Mouse (Mus musculus): ENCODE data around the gene 1810024B03Rik. TPM values are rescaled to one million over a fixed set of nuclear protein-coding genes. Genes with fewer than 3 reads are reported as not detected.
A peak's percentile ranks its signal among the peaks of the same experiment; 100 is the strongest.

1810024B03Rik gene
- 2.9 and 3.1 TPM in 2 replicates for polyA plus RNA-seq (2016; fragmentation: Nextera tagmentation; extraction: Ambion mirVana)

DNA sequence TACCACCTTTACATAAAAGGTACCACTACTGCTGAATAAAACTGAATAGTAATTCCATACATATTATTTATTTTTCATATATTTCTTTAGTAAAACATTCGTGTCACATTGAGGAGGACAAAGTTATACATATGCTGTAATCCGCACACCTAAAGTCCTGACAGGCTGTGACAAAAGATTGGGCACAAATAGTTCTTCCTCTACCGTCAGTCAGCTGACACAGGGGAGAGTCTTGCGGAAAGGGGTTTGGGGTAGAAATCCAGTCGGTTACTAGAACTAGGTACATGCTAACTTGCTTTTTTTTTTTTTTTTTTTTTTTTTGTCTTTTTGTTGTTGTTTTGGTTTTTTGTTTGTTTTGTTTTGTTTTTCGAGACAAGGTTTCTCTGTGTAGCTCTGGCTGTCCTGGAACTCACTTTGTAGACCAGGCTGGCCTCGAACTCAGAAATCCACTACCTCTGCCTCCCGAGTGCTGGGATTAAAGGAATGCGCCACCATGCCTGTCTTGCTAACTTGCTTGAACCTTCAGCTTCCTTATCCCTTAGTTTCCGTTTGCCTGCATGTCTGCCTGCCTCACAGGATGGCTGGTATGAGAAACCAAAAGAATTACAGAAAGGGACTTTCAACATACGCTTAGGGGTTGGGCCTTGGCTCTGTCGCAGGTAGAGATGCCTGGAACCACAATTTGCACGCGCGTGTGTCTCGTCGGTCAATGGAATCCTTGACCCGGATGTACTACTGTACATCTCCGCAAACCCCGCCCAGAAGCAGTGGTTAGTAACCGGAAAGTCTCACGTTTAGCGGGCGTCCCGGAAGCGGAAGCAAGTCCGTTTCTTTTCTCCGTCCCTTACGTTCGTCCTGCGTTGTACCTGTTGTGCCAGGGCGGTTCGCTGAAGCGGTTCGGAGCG, at the start of gene 1810024B03Rik, which contains the start of gene Snrnp200:
Gene 1810024B03Rik, minus strand, starts transcription at position 734 of the 905 bp plus-strand sequence.
Gene Snrnp200, plus strand, starts transcription at position 840 of the 905 bp plus-strand sequence.
- Histone ChIP-seq H3K9me3 (replicated peaks) (no peaks in the 10 kb centered on the region), H3K36me3 (peaks cover 48% of the 10 kb centered on the region), H3K27ac (replicated peaks) (peak within 1 kb of the TSS; percentile 88), H3K4me3 (peak within 1 kb of the TSS; percentile 89), H3K27me3 (ENCODE audit: low read depth, poor library complexity, severe bottlenecking) (no peaks in the 10 kb centered on the region), H3K4me1 (peaks cover 23% of the 10 kb centered on the region)
- 12% methylated on average over 36 of the region's 36 CpGs for WGBS
- peak; percentile 94 for DNase-seq (ENCODE audit: low spot score)

DNA sequence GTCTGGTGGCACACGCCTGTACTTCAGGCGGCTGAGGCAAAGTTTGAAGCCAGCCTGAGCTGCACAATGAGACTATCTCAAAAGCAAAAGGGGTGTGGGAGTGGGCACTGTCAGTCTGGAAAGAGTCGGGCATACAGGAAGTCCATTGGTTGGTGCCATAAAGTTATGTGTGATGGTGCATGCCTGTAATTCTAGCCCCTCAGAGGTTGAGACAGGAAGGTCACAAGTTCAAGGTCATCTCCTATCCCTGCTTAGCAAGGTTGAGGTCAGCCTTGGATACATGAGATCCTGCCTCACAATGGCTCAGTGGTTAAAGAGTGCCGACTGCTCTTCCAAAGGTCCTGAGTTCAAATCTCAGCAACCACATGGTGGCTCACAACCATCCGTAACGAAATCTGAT, 47.2 kb upstream of the 1810024B03Rik start:
- Histone ChIP-seq H3K4me1 (no peaks in the 10 kb centered on the region), H3K27me3 (ENCODE audit: low read depth, poor library complexity, severe bottlenecking) (no peaks in the 10 kb centered on the region), H3K27ac (replicated peaks) (no peak overlapping the region), H3K9me3 (replicated peaks) (no peaks in the 10 kb centered on the region), H3K4me3 (no peak overlapping the region), H3K36me3 (peaks cover 56% of the 10 kb centered on the region)
- 89% methylated on average over 6 of the region's 6 CpGs for WGBS
- no peak for DNase-seq (ENCODE audit: low spot score)

DNA sequence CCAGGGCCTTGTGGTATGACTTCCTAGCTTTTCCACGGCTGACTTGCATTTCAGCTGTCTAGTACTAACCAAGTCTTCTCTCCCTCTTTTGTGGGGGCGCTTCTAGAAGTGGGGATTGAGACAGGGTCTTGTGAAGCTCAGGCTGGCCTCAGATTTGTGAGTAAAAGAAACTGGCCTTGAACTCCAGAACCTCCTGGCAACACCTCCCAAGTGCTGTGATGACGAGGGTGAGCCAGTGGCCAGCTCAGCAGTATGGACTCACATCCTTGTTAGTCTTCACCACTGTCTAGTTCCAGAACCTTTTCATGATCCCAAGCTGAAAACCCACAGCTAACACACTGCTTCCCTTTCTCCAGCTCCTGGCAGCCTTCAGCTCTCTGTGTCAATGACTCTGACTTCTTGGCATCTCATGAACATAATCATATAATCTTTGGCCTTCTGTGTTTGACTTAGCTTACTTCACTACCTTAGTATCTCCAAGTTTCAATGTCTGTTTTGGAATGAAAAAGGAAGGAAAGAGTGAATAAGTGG, 46.6 kb upstream of the 1810024B03Rik start:
- Histone ChIP-seq H3K27ac (replicated peaks) (no peak overlapping the region), H3K4me1 (no peaks in the 10 kb centered on the region; the same call in 1 of the 2 replicates), H3K9me3 (replicated peaks) (no peaks in the 10 kb centered on the region), H3K36me3 (peaks cover 52% of the 10 kb centered on the region), H3K4me3 (no peak overlapping the region), H3K27me3 (ENCODE audit: low read depth, poor library complexity, severe bottlenecking) (no peaks in the 10 kb centered on the region)
- no peak for DNase-seq (ENCODE audit: low spot score)
- 84% methylated on average over 3 of the region's 3 CpGs for WGBS

DNA sequence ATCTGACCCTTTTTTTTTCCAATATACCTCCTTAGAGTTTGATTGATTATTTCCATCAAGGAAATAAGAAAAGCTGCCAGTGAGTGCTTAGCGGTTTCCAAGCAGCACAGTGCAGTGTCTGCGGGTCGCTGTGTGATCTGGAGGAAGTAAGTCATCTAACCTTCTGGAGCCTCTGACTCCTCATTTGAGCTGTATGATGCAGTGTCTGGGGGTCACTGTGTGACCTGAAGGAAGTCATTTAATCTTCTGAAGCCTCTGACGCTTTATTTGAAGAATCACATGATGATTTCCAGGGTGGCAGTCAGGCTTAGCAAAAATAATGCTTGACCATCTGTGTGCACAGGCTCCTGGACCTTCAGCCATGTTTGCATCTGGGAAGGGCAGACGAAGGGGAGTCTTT, 44.7 kb upstream of the 1810024B03Rik start:
- no peak overlapping the region for H3K4me3 ChIP-seq
- H3K36me3 ChIP-seq = peaks cover 33% of the 10 kb centered on the region
- no peaks in the 10 kb centered on the region for H3K27me3 ChIP-seq (ENCODE audit: low read depth, poor library complexity, severe bottlenecking)
- no peak for DNase-seq (ENCODE audit: low spot score)
- H3K27ac ChIP-seq (replicated peaks) = no peak overlapping the region
- peaks cover 15% of the 10 kb centered on the region for H3K4me1 ChIP-seq
- H3K9me3 ChIP-seq (replicated peaks) = no peaks in the 10 kb centered on the region
- 85% methylated on average over 5 of the region's 5 CpGs for WGBS

DNA sequence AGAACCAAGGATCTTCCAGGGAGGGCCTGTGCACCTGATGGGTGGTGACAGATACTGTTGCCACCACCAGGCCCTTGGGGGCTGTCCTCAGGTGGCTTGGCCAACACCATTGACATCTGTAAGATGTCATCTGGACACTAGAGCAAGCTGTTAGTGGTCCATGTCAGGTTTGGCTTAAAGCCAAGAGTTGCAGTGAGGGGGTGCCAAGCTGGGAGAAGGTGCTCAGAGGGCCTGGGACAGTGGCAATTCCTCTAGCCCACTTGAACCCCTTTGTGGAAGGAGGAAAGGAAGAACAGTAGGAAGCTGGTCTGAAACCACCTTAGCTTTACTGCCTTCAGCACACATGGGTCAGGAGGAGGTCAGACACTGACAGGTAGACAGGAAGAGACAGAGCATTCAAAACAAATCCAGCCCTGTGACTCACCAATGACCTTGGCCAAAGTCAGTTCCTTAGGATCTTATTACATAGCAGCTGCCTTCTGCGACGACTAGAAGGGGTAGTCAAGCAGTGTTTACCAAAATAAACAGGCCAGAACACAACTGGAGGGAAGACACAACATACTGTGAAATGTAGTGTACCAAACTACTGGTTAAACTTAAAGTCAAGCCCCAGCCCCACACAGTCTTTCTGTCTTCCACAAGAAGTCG, 43.9 kb upstream of the 1810024B03Rik start:
- no peak overlapping the region for H3K27ac ChIP-seq (replicated peaks)
- no peaks in the 10 kb centered on the region for H3K27me3 ChIP-seq (ENCODE audit: low read depth, poor library complexity, severe bottlenecking)
- H3K9me3 ChIP-seq (replicated peaks) = no peaks in the 10 kb centered on the region
- peaks cover 18% of the 10 kb centered on the region for H3K4me1 ChIP-seq
- WGBS = 81% methylated on average over 3 of the region's 3 CpGs
- H3K36me3 ChIP-seq = peaks cover 25% of the 10 kb centered on the region
- no peak overlapping the region for H3K4me3 ChIP-seq
- DNase-seq (ENCODE audit: low spot score) = no peak

DNA sequence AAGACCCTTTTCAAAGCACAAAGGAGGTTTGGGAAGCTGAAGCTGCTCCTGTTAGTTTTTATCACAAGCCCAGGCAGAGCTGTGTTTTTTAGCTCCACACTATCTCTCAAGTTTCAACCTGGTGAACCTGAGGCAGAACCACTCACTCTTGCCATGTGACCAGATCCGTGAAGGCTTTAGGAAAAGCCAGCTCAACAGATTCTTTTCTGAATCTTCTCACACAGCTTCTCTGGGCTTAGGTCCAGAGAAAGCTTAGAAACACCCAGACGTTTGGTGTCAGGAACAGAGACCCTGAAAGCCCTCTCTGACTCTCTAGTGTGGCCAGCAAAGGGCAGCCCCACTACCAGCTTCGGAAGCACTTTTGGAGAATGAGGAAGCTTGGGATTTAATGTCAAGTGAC, 43.4 kb upstream of the 1810024B03Rik start:
- 88% methylated on average over 3 of the region's 3 CpGs for WGBS
- H3K9me3 ChIP-seq (replicated peaks) = no peaks in the 10 kb centered on the region

DNA sequence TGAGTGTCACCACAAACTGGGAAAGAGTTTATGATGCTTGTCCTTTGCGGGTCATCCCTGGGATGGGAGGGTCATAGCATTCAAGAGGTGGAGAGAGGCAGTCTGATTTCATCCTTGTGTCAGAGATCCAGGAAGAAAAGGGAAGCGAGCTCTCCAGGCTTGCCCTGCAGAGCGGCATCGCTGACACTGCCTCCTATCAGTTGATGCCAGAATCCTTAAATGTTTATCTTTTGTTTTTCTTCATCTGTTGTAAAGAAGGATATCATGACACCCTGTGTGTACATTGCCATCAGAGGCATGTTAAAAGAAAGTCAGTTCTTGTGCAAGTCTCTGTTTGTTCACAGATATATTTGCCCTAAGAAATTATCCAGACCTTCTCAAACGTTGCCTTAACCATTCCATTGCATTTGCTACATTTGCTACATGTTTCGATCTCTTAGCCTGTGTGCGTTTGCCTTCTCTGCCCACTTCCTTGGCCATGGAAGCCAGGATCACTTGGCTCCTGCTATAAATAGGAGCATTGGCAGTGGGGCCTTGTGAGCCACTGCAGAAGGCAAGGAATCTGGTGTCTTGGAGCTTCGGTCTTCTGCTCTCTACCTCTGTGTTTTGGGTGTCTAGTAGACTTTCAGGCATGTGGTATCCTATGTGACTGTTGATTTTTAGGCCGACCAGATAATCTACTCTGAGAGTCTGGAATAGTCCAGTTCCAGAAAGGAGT, 42.4 kb upstream of the 1810024B03Rik start:
- Histone ChIP-seq H3K4me3 (no peak overlapping the region), H3K9me3 (replicated peaks) (no peaks in the 10 kb centered on the region), H3K27ac (replicated peaks) (no peak overlapping the region), H3K4me1 (peaks cover 27% of the 10 kb centered on the region), H3K36me3 (peaks cover 21% of the 10 kb centered on the region), H3K27me3 (ENCODE audit: low read depth, poor library complexity, severe bottlenecking) (no peaks in the 10 kb centered on the region)
- DNase-seq (ENCODE audit: low spot score) = no peak
- 94% methylated on average over 9 of the region's 9 CpGs for WGBS

More for the DNA sequence above, 43.4 kb upstream of the 1810024B03Rik start:
- Histone ChIP-seq H3K4me1 (peaks cover 23% of the 10 kb centered on the region), H3K27me3 (ENCODE audit: low read depth, poor library complexity, severe bottlenecking) (no peaks in the 10 kb centered on the region), H3K27ac (replicated peaks) (no peak overlapping the region), H3K36me3 (peaks cover 20% of the 10 kb centered on the region), H3K4me3 (no peak overlapping the region)
- DNase-seq (ENCODE audit: low spot score) = no peak

DNA sequence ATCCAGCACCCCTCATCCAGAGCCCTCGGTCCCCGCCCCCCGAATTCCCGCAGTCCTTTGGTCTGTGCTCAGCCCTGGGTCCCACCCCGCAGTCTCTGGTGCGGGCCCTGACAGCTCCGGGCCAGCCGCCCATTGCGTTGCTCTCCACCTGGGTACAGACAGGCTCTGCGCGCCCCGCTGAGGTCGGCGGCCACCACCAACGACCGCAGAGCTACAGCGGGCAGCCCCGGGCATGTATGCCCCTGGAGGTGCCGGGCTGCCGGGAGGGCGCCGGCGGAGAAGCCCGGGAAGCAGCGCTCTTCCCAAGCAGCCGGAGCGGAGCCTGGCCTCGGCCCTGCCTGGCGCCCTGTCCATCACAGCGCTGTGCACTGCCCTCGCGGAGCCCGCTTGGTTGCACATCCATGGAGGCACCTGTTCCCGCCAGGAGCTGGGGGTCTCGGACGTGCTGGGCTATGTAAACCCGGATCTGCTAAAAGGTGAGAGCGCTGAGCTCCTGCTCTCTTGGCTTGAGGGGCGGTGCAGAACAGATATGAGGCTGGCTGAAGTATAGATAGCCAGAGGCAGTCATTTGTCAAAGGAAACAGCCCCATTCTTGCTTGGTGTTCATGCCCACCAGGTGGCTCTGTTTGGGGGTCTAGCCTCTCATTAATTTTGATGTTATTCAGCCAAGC, 40.4 kb upstream of the 1810024B03Rik start:
- under 1% methylated on average over 39 of the region's 39 CpGs for WGBS
- Histone ChIP-seq H3K27me3 (ENCODE audit: low read depth, poor library complexity, severe bottlenecking) (no peaks in the 10 kb centered on the region), H3K4me1 (peaks cover 27% of the 10 kb centered on the region), H3K9me3 (replicated peaks) (no peaks in the 10 kb centered on the region), H3K36me3 (peaks cover 41% of the 10 kb centered on the region), H3K4me3 (peak overlapping the region; percentile 98), H3K27ac (replicated peaks) (peak overlapping the region; percentile 85)
- peak; percentile 51 for DNase-seq (ENCODE audit: low spot score)

DNA sequence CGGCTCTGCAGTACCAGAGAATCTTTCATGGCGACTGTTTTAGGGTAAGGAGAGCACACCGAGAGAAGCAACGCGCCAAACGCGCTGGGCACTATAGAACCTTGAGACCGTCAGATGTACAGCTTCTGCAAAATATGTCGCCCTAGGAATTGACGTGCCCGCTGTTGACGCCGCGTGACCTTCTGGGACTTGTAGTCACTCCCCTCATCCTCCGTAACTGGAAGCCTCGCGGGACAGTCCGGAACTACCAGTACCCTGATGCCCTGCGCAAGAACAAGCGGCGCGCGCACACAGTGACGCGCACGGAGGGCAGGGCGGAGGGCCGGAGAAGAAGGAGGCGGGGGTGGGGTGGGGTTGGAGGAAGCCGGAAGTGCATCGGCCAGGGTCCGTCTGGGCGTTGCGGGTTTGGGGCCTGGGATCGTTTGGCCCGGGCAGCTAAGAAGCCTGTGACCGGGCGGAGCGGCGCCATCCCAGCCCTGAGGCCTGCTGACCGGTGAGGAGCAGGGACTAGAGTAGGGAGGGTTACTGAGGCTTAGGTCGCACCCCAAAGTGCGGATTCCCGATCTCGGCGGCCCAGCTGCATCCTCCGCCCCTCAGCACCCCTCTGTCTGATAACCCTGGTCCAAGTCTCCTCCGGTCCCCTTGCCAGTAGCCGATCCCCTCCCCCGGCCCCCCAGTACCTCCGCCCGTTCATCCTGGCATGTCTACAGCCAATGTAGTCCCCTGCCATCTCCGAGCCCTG, 39.7 kb upstream of the 1810024B03Rik start, which contains the start of the genes Ciao1 and Tmem127:
Gene Ciao1, minus strand, starts transcription at position 225 of the 742 bp plus-strand sequence.
Gene Tmem127, plus strand, starts transcription at position 317 of the 742 bp plus-strand sequence.
- Histone ChIP-seq H3K9me3 (replicated peaks) (no peaks in the 10 kb centered on the region), H3K27me3 (ENCODE audit: low read depth, poor library complexity, severe bottlenecking) (no peaks in the 10 kb centered on the region), H3K36me3 (peaks cover 48% of the 10 kb centered on the region), H3K27ac (replicated peaks) (peak within 1 kb of the TSS; percentile 85), H3K4me1 (peaks cover 27% of the 10 kb centered on the region), H3K4me3 (peak within 1 kb of the TSS; percentile 98)
- WGBS = under 1% methylated on average over 53 of the region's 53 CpGs
- peak; percentile 99 for DNase-seq (ENCODE audit: low spot score)

DNA sequence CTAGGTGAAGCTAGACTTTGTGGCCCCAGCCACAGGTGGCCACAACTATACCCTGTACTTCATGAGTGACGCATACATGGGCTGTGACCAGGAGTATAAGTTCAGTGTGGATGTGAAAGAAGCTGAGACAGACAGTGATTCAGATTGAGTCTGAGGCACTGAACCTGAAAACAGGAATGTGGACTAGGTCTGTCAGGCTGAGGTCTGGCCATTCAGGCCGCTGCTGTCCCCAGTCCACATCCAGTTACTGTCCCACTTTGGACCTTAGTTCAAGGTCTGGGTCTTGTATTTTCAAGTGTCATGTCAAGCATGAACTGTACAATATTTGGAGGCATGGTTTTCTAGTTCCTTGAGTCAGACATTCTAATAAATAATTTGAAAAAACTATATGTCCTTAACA, 32.0 kb upstream of the 1810024B03Rik start:
- 96% methylated on average over 2 of the region's 2 CpGs for WGBS
- Histone ChIP-seq H3K27me3 (ENCODE audit: low read depth, poor library complexity, severe bottlenecking) (no peaks in the 10 kb centered on the region), H3K27ac (replicated peaks) (no peak overlapping the region), H3K36me3 (peaks cover 100% of the 10 kb centered on the region), H3K4me3 (no peak overlapping the region), H3K9me3 (replicated peaks) (no peaks in the 10 kb centered on the region), H3K4me1 (no peaks in the 10 kb centered on the region)
- DNase-seq (ENCODE audit: low spot score) = no peak

DNA sequence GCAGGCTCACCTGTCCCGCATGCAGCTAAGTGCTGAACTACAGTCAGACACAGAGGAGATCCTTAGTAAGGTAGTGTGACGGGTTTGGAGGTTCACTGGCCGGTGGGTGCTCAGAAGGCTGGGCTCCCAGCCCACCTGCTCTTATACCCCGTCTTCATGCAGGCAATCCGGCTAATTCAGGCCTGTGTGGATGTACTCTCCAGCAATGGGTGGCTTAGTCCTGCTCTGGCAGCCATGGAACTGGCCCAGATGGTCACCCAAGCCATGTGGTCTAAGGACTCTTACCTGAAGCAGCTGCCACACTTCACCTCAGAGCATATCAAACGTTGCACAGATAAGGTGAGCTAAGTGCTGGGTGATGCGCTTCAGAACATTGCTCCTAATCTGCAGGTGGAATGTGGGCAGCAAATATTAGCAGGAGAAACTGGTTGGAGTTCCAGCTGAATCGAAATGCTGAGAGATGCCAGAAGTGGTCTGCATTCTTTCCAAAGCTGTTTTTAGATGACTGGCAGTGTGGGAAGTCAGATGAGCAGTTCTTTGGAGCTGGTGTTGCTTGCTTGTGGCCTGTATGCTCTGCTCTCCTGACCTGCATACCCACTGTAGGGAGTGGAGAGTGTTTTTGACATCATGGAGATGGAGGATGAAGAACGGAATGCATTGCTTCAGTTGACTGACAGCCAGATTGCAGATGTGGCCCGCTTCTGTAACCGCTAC, 30.0 kb upstream of the 1810024B03Rik start:
- H3K4me3 ChIP-seq = no peak overlapping the region
- no peak overlapping the region for H3K27ac ChIP-seq (replicated peaks)
- H3K36me3 ChIP-seq = peaks cover 100% of the 10 kb centered on the region
- no peaks in the 10 kb centered on the region for H3K27me3 ChIP-seq (ENCODE audit: low read depth, poor library complexity, severe bottlenecking)
- H3K9me3 ChIP-seq (replicated peaks) = no peaks in the 10 kb centered on the region
- no peak for DNase-seq (ENCODE audit: low spot score)
- WGBS = 95% methylated on average over 11 of the region's 11 CpGs
- no peaks in the 10 kb centered on the region for H3K4me1 ChIP-seq

Measured in midbrain, embryonic 10.5 days (tissue).